8 mouse cellular contexts compared by ENCODE assay signal in genomic region chr2:35200898-35201668, GRCm38 (mm10). TPM values are rescaled to one million over a fixed set of nuclear protein-coding genes. Genes with fewer than 3 reads are reported as not detected.
A peak's percentile ranks its signal among the peaks of the same experiment; 100 is the strongest.
DNase-seq lines count a peak whose midpoint lies in the region; ATAC-seq lines count a peak whose summit lies in the region.

Rab14 (minus strand) TSS chr2:35201120.

- peak; percentile 91 for ATAC-seq in megakaryocyte progenitor cell, adult 5-6 weeks (replicated peaks; ENCODE audit: poor library complexity)

- peak; percentile 100 for DNase-seq in adipocyte (ENCODE audit: low spot score)
- peak; percentile 100 for DNase-seq in embryo, embryonic 10 days (ENCODE audit: low spot score)
- peak; percentile 100 for DNase-seq in gastrocnemius, postnatal 10 days
- DNase-seq in induced T-regulatory cell, adult 2 months (ENCODE audit: low read depth) = peak; percentile 100
- peak; percentile 98 to 99 for DNase-seq in left cerebral cortex, adult 9 months (ENCODE audit: low spot score in 2 of 2)
- DNase-seq in right cerebral cortex, postnatal 14 days = peak; percentile 100
- peak; percentile 99 to 100 for DNase-seq in urinary bladder, postnatal 36 days (ENCODE audit: low spot score in 2 of 2)

RNA-seq across cellular contexts. Expression of gene Rab14, which starts in this region (rescaled TPM):
- total RNA-seq in gastrocnemius, postnatal 10 days (2021) = 100 to 1,000 TPM in 1 of 2 experiments, 10 to 100 TPM in 1; 86.9 to 104 TPM
- total RNA-seq in megakaryocyte progenitor cell, adult 5-6 weeks (2015) = 110 and 111 TPM in 2 replicates
- 105 and 106 TPM in 2 replicates for total RNA-seq in megakaryocyte progenitor cell, adult 5-6 weeks (2017)

Comparison
In these comparisons a context has a peak if more than half of its experiments do, and no peak if none do; other contexts are left out.
1. Peak in every context shown above with its lines: DNase-seq and ATAC-seq.